Mouse (Mus musculus) adrenal gland, adult (tissue): ENCODE results near the gene Tm9sf1.

Source experiments
- DNase-seq, 2 experiments: peaks; one replicate each; pipeline ENCODE4 v3.0.0; 2022 to 2023; ENCODE audit warnings: low spot score in 1 of 2; ENCODE audit not compliant: inconsistent age in 2 of 2

Gene Tm9sf1

DNA sequence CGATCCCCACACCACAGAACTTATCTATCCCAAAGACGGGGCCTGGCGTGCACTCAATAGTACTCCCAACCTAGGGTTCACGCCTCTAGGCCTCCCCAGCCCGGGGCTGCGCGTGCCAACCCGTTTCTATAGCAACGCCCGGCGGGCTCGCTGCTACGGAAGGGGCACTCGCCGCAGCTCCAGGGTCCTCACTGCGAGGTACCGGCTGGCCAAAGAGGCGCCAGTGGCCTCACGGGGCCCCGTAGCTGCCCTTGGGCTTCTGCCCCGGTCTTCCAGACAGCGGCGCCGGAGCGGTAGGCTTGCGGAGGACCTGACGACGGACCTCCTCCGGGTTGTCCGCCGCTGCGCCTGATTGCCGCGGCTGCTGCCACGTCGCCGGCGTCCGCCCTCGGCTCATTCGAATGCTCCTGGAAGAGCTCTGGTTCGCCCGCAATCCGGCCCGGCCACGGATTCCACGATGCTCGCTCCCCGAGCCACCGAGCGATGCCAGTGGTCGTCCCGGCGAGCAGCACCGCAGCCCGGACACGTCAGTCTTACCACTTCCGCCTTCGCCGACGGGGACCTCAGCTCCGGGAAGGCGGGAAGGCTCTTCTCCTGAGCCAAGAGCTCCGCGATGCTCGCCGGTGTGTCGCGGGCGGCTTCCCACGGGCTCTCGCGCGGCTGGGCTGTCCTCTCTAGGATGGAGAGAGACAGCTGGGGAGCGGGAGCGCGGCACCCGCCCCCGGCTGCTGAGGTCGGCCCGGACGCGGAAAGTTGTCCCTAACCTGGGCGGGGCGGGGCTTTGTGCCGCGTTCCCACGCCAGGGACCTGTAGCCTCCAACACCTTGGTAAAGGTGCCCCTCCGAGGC is at the start of gene Tm9sf1:
Tm9sf1 (minus strand) TSS at position 747 of the 848 bp plus-strand sequence.
- peak; percentile 92 to 98 for DNase-seq

- no peak for DNase-seq
Measured at GRCm38 (mm10) chr14:55689433-55689832, 45.8 kb upstream of the Tm9sf1 start.

DNA sequence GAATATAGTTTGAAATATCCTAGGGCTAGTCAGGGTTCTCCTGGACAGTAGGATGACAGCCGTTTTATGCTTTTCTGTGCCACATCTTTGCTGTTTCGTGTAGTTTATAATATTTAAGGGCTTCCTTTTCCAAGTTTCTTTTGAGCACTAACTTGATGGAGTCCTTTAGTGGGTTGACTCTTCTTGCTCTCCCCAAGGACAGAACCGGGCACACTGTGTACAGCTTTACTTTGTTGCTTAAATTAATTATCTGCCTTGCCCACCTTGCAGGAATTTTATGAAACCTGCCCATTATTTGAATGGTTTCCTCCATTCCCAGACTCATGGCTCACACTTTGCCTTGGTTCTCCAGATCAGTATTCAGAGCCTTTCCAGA is 38.5 kb upstream of the Tm9sf1 start:
- DNase-seq = no peak

DNA sequence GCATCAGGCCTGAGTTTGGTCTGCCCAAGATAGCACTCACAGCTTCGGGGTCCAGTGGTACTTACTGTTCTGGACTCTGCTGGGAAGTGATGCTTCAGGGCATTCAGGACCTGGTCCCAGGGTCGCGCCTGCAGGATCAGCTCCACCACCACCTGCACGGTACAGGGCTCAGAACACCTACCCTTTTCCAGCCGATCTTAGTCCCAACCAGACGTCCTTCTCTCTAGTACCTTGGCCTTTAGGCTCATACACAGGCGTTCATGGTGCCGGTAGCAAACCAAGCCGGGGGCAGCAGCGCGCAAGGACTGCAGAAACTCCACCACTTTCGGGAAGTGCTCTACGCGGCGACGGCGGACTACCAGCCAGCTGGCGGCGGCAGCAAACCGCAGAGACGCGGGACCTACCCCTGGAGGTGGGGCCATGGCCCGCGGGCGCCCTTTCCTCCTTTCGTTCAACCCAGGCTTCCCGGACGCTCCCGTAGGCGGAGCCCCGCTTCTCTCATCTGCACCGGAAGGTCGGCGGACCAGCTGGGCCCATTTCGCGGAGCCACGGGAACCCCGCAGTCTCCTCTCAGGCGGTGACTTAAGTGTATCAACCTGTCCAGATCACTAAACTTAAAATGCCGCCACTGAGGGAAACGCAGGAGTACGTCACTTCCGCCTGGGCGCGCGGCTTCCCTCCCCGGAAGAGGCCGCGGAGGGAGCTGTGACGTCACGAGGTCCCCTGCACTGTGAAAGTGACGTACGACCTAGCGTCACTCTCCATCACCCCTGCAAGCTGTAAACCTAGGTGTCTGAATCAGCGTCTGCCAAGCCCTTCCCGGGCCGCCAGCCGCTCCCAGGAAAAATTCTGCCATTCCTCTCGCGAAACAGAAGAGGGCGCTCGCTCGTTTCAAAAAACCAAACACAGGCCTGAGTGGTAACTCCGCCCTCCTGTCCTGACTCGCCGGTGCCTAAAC is 37.8 kb upstream of the Tm9sf1 start, which contains the start of gene Tinf2:
Tinf2 (minus strand) TSS at position 661 of the 958 bp plus-strand sequence.
- peak; percentile 95 to 98 for DNase-seq

GRCm38 (mm10) chr14:55677615-55678014 is 34.0 kb upstream of the Tm9sf1 start:
- DNase-seq = no peak

DNA sequence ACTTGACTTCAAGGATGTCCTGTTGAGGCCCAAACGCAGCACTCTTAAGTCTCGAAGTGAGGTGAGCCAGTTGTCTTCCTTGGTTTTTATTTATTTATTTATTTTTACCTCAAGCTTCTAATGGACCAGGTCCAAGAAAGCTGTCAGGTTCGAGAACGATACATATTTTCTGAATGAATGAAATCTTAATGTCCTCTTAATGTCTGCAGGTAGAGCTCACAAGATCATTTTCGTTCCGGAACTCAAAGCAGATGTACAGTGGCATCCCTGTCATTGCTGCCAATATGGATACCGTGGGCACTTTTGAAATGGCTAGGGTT is 29.1 kb upstream of the Tm9sf1 start:
- no peak for DNase-seq

- DNase-seq = peak; percentile 93 to 99
Measured at GRCm38 (mm10) chr14:55671833-55672740, 28.5 kb upstream of the Tm9sf1 start, which contains the start of the genes Gmpr2 and Nedd8. TSS of gene Gmpr2 (plus strand) at chr14:55671941. TSS of gene Nedd8 (minus strand) at chr14:55672124.

- DNase-seq = no peak
Measured at GRCm38 (mm10) chr14:55671486-55671832, 27.9 kb upstream of the Tm9sf1 start.

GRCm38 (mm10) chr14:55660636-55661035 is 17.0 kb upstream of the Tm9sf1 start:
- no peak for DNase-seq

DNA sequence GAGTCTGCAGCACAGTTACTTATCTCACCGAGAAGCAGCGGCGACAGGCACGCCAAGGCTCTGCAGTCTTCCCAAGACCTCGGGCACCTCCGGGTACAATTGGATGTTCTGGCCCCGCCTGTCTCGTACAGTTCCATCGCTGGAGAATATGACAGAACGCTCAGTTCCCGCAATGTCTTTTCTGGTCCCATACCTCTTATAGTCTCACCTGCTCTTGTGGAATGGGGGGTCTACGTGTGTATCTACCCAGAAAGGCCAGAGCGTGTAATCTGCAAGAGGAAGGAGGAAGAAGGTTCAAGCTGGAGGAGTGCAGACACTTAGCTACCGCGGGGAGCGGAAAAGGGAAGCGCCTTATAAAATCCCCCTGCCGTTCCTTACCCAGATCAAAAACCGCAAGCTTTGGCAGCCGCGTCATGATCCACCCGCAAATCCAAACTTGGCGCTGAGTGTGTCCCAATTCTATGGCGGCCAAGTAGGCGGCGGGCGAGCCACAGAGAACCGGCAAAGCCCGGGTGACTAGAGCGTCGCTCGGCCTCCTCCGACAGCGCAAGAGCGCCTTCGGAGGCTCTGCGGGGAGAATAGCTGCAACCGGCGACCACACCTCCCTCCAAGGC is 16.5 kb upstream of the Tm9sf1 start, which contains the start of gene Mdp1:
Mdp1 (minus strand) TSS at position 549 of the 614 bp plus-strand sequence.
- peak; percentile 85 to 92 for DNase-seq

DNA sequence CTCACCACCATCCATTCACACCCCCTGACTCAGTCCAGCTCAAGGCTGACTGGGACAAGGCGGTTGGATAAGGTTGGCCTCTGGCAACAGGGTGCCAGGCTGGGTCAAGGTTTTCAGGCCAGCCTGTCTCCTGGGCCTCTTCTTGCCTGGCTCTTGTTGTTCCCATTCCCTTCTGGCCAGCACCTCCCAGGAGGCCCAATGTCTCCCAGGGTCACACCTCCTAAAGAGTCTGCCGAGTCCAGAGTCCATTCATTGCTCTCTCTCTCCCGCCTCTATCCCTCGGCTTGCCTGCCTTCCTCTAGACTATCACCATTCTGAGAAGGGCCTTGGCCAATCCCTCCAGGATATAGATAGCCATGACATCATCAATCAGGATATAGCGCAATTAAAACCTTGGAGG is 14.4 kb upstream of the Tm9sf1 start:
- peak; percentile 83 to 90 for DNase-seq

DNA sequence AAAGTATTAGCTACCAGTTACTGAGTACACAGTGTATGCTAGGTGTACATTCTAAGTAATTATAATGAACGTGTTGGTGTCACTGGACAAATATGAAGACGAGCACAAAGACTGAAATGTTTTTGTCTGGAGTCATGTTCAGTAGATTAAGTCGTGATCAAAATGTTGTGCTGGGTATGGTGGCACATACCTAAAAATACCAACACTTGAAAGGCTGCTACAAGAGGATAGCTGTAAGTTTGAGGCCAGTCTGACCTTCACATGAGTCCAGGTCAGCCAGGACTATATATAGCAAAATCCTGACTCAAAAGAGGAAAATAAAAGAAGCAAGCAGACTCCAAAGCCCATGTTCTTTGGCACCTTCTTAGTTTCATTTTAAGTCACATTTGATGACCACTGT is 13.3 kb upstream of the Tm9sf1 start:
- DNase-seq = no peak

DNA sequence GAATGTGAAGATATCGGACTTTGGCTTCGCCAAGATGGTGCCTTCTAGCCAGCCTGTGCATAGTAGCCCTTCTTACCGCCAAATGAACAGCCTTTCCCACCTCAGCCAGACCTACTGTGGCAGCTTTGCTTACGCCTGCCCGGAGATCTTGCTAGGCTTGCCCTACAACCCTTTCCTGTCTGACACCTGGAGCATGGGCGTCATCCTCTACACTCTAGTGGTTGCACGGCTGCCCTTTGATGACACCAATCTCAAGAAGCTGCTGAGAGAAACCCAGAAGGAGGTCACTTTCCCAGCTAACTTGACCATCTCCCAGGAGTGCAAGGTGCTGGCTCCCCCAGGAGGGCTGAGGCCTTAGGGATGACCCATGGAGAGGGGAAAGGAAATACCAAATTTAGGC is 7.9 kb upstream of the Tm9sf1 start:
- DNase-seq = no peak

- DNase-seq = no peak
Measured at GRCm38 (mm10) chr14:55649884-55650283, 6.3 kb upstream of the Tm9sf1 start, which contains the start of gene Tssk4. TSS of gene Tssk4 (plus strand) at chr14:55650184.

GRCm38 (mm10) chr14:55644261-55644888 is 769 bp upstream of the Tm9sf1 start:
- DNase-seq = peak in 1 of 2 experiments; percentile 69

DNA sequence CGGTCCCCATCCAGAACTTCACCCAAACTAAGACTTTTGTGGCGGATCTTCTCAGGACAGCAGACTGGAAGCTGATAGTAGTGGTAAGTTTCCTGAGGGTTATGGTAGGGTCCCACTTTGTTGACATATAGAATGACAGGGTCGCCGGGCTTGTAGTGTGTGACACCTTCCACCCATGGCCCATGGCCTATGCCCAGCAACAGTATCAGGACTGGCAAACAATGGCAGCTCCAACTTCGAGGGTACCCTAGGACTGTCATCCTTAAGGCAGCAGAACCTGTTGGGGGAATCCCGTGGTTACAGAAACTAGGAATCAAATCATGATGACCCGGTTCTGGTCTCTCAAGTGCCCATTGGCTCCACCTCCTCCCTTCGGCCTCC is 937 bp downstream of the Tm9sf1 start:
- DNase-seq = no peak

- no peak for DNase-seq
Measured at GRCm38 (mm10) chr14:55641291-55641690, 2.3 kb downstream of the Tm9sf1 start.

GRCm38 (mm10) chr14:55640816-55641215 is 2.8 kb downstream of the Tm9sf1 start:
- no peak for DNase-seq

- no peak for DNase-seq
Measured at GRCm38 (mm10) chr14:55637795-55638194, 5.8 kb downstream of the Tm9sf1 start, which contains the start of gene Gm49378. TSS of gene Gm49378 (minus strand) at chr14:55637895.
